Mouse (Mus musculus) heart, postnatal 0 days (tissue): ENCODE data around the gene Maml3. TPM values are rescaled to one million over a fixed set of nuclear protein-coding genes. Genes with fewer than 3 reads are reported as not detected.

ENCODE experiments used
- ATAC-seq: fragments of 200-750 bp; cut with Nextera tagmentation; 2 replicates; pipeline ENCODE4 v1.8.0; 2017; ENCODE audit warnings: low read depth, moderate number of reproducible peaks, moderate library complexity; ENCODE audit not compliant: insufficient read depth
- DNase-seq: peaks from one replicate; pipeline ENCODE4 v3.0.0-alpha.2; 2016; ENCODE audit warnings: low spot score
- H3K27ac ChIP-seq: fragments of 300-500 bp; sonication (generic); 2 replicates; pipeline ENCODE4 v1.5.1; 2014; ENCODE audit warnings: low read depth, mild to moderate bottlenecking
- H3K27me3 ChIP-seq: fragments of 300-500 bp; sonication (generic); 2 replicates; pipeline ENCODE4 v1.6.1; 2014; ENCODE audit warnings: low read length, mixed read lengths; ENCODE audit not compliant: control insufficient read depth, insufficient read depth
- H3K36me3 ChIP-seq: fragments of 300-500 bp; sonication (generic); replicated peaks from 2 replicates; pipeline ENCODE4 v1.6.1; 2014; ENCODE audit warnings: low read length, mixed read lengths; ENCODE audit not compliant: control insufficient read depth, insufficient read depth
- H3K4me1 ChIP-seq: fragments of 300-500 bp; sonication (generic); 2 replicates; pipeline ENCODE4 v1.6.1; 2014; ENCODE audit warnings: antibody characterized with exemption; ENCODE audit not compliant: control insufficient read depth, insufficient read depth
- H3K4me2 ChIP-seq: fragments of 300-500 bp; sonication (generic); 2 replicates; pipeline ENCODE4 v1.6.1; 2014; ENCODE audit warnings: low read depth, mild to moderate bottlenecking, low read length, moderate library complexity
- H3K4me3 ChIP-seq: fragments of 300-500 bp; sonication (generic); 2 replicates; pipeline ENCODE4 v1.5.1; 2014; ENCODE audit warnings: low read depth, low read length
- H3K9ac ChIP-seq: fragments of 300-500 bp; sonication (generic); replicated peaks from 2 replicates; pipeline ENCODE4 v1.6.1; 2014; ENCODE audit warnings: low read depth, low read length, mixed read lengths
- H3K9me3 ChIP-seq: fragments of 300-500 bp; sonication (generic); replicated peaks from 2 replicates; pipeline ENCODE4 v1.6.1; 2016; ENCODE audit warnings: low read length; ENCODE audit not compliant: control insufficient read depth
- CTCF ChIP-seq: IDR thresholded peaks from 2 replicates; pipeline ENCODE4 v1.5.1; 2016; ENCODE audit warnings: antibody characterized with exemption, control low read depth, low read depth
- EP300 ChIP-seq: IDR thresholded peaks from 2 replicates; pipeline ENCODE4 v1.6.1; 2016; ENCODE audit warnings: antibody characterized with exemption, low read depth
- WGBS: fragments of 180-500 bp; shearing (Covaris S2); extraction: QIAGEN DNeasy Blood & Tissue Kit; methylation state at CpG from one replicate; pipeline ENCODE4 v1.1.7; 2014; 5-methylcytosine and 5-hydroxymethylcytosine counted together
- polyA plus RNA-seq: library from polyadenylated mRNA; unstranded; fragments of >200 nt; fragmentation: Nextera tagmentation; extraction: Ambion mirVana; gene quantifications from 2 replicates; pipeline ENCODE4 v1.2.1, GENCODE M21; 2015
- total RNA-seq: library from RNA; depleted of rRNA; stranded (reverse); fragments of >200 nt; gene quantifications from 2 replicates; pipeline ENCODE4 v1.2.3, GENCODE M21; 2014; ENCODE audit warnings: low replicate concordance

The Maml3 gene
- total and polyA plus RNA-seq, 2 experiments from 2014 or later: 1.6 to 6.2 TPM

GRCm38 (mm10) chr3:51952267-51952666 lies 152.6 kb downstream of the Maml3 start:
- WGBS: 80% methylated on average over 9 of the region's 9 CpGs
- TF ChIP-seq CTCF (no peak), EP300 (no peak)

DNA sequence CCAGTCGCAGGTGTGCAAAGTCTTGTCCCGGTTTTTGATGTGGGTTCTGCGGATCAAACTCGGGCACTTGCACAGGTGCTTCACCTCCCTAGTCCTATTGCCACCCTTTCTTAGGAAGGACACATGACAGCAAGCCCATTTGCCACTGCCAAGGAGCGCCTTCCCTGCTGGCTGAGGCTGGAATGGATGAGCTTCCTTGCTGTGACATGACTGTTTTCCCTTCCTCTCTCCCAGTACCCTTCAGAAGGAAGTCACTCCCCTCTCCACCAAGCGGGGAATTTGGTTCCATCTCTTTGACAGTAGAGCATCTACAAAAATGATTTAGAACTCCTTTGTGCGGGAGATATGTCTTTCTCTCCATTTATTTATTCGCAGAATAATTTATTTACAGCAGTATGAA lies 155.2 kb downstream of the Maml3 start:
- Histone ChIP-seq H3K36me3 (no peaks in the 10 kb centered on the region), H3K27ac (no peak overlapping the region), H3K4me2 (no peak overlapping the region), H3K9ac (no peak overlapping the region), H3K4me3 (no peak overlapping the region), H3K4me1 (no peaks in the 10 kb centered on the region), H3K27me3 (no peaks in the 10 kb centered on the region), H3K9me3 (no peaks in the 10 kb centered on the region)
- no peak for DNase-seq
- 83% methylated on average over 8 of the region's 8 CpGs for WGBS
- ATAC-seq: no peak
- TF ChIP-seq EP300 (no peak), CTCF (no peak)

More at GRCm38 (mm10) chr3:51952267-51952666, 152.6 kb downstream of the Maml3 start:
- Histone ChIP-seq H3K36me3 (no peaks in the 10 kb centered on the region), H3K9me3 (no peaks in the 10 kb centered on the region), H3K27ac (no peak overlapping the region), H3K27me3 (no peaks in the 10 kb centered on the region), H3K4me2 (no peak overlapping the region), H3K4me1 (no peaks in the 10 kb centered on the region), H3K9ac (no peak overlapping the region), H3K4me3 (no peak overlapping the region)
- DNase-seq (no peak), ATAC-seq (no peak)

- 66% methylated on average over 3 of the region's 3 CpGs for WGBS
- H3K9me3 ChIP-seq: no peaks in the 10 kb centered on the region
- H3K4me3 ChIP-seq: no peak overlapping the region
- DNase-seq (no peak), ATAC-seq (no peak)
- no peak overlapping the region for H3K4me2 ChIP-seq
- H3K27ac ChIP-seq: no peak overlapping the region
- H3K27me3 ChIP-seq: no peaks in the 10 kb centered on the region
- no peaks in the 10 kb centered on the region for H3K36me3 ChIP-seq
- no peaks in the 10 kb centered on the region for H3K4me1 ChIP-seq
- TF ChIP-seq EP300: no peak
- no peak for TF ChIP-seq CTCF
- no peak overlapping the region for H3K9ac ChIP-seq
Measured at GRCm38 (mm10) chr3:51947168-51947567, 157.7 kb downstream of the Maml3 start.

- Histone ChIP-seq H3K27me3 (no peaks in the 10 kb centered on the region), H3K4me2 (no peak overlapping the region), H3K9me3 (no peaks in the 10 kb centered on the region), H3K9ac (no peak overlapping the region), H3K4me3 (no peak overlapping the region), H3K27ac (no peak overlapping the region), H3K36me3 (no peaks in the 10 kb centered on the region), H3K4me1 (no peaks in the 10 kb centered on the region)
- no peak for TF ChIP-seq EP300
- TF ChIP-seq CTCF: no peak
- DNase-seq (no peak), ATAC-seq (no peak)
- 63% methylated on average over 8 of the region's 8 CpGs for WGBS
Measured at GRCm38 (mm10) chr3:51943642-51944041, 161.2 kb downstream of the Maml3 start.

- H3K36me3 ChIP-seq: no peaks in the 10 kb centered on the region
- no peaks in the 10 kb centered on the region for H3K9me3 ChIP-seq
- 72% methylated on average over 8 of the region's 8 CpGs for WGBS
- no peak overlapping the region for H3K4me3 ChIP-seq
- no peak for DNase-seq
- H3K27ac ChIP-seq: no peak overlapping the region
- no peak for TF ChIP-seq EP300
- TF ChIP-seq CTCF: no peak
- no peaks in the 10 kb centered on the region for H3K27me3 ChIP-seq
- H3K4me2 ChIP-seq: no peak overlapping the region
- ATAC-seq: no peak
- no peak overlapping the region for H3K9ac ChIP-seq
- no peaks in the 10 kb centered on the region for H3K4me1 ChIP-seq
Measured at GRCm38 (mm10) chr3:51941781-51942180, 163.1 kb downstream of the Maml3 start.

DNA sequence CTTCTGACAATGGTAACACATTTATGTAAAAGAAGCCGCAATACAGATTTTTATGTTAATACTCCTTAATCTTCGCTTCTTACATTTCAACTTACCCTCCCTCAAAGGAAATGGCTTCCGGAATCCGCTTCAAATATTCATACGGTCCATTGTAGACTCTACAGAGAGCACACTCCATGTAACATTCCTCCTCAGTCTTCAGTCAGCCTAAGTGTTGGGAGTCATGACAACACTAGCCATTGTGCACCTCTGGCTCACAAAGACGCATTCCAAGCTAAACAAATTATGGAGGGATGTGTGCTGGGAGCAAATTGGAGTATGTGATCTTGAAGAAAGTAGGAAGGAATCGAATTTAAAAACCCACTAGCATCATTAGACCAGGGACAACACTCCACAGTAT lies 165.0 kb downstream of the Maml3 start:
- Histone ChIP-seq H3K27ac (no peak overlapping the region), H3K4me3 (no peak overlapping the region), H3K36me3 (no peaks in the 10 kb centered on the region), H3K9me3 (no peaks in the 10 kb centered on the region), H3K4me2 (no peak overlapping the region), H3K9ac (no peak overlapping the region), H3K27me3 (no peaks in the 10 kb centered on the region), H3K4me1 (no peaks in the 10 kb centered on the region)
- TF ChIP-seq EP300 (no peak), CTCF (no peak)
- WGBS: 89% methylated on average over 7 of the region's 7 CpGs
- no peak for ATAC-seq
- no peak for DNase-seq
